Mouse (Mus musculus): ENCODE data around the gene Cyp2c23.

GRCm38 (mm10) chr19:43998101-43998500, 30.9 kb downstream of the Cyp2c23 start:
- TF ChIP-seq MAFK (IDR thresholded peaks at IDR 0.05; ENCODE audit: insufficient read depth, low read depth, low read length) (no peak), CHD2 (IDR thresholded peaks at IDR 0.05; ENCODE audit: low read depth, low read length) (no peak), HCFC1 (IDR thresholded peaks at IDR 0.05; ENCODE audit: borderline replicate concordance, insufficient read depth, low read length) (no peak)
